Mouse (Mus musculus) testis, adult 2 months (tissue): ENCODE measurements around the gene Enox1.

Source experiments
- CTCF ChIP-seq: fragments of 200-500 bp; IDR thresholded peaks from 2 replicates; pipeline ENCODE4 v1.5.1; 2012; ENCODE audit warnings: low read depth, mild to moderate bottlenecking, inconsistent platforms, low read length, moderate library complexity; ENCODE audit not compliant: control insufficient read depth, insufficient read depth, insufficient replicate concordance
- POLR2A ChIP-seq: fragments of 200-500 bp; IDR thresholded peaks from 2 replicates; pipeline ENCODE4 v1.6.1; 2012; ENCODE audit warnings: low read depth, mild to moderate bottlenecking, inconsistent platforms, low read length, moderate library complexity; ENCODE audit not compliant: control insufficient read depth

- no peak for TF ChIP-seq CTCF
- no peak for TF ChIP-seq POLR2A
These were observed 23.7 kb downstream of the Enox1 start for GRCm38 (mm10) chr14:77180241-77180640.
